In the genomic region with DNA sequence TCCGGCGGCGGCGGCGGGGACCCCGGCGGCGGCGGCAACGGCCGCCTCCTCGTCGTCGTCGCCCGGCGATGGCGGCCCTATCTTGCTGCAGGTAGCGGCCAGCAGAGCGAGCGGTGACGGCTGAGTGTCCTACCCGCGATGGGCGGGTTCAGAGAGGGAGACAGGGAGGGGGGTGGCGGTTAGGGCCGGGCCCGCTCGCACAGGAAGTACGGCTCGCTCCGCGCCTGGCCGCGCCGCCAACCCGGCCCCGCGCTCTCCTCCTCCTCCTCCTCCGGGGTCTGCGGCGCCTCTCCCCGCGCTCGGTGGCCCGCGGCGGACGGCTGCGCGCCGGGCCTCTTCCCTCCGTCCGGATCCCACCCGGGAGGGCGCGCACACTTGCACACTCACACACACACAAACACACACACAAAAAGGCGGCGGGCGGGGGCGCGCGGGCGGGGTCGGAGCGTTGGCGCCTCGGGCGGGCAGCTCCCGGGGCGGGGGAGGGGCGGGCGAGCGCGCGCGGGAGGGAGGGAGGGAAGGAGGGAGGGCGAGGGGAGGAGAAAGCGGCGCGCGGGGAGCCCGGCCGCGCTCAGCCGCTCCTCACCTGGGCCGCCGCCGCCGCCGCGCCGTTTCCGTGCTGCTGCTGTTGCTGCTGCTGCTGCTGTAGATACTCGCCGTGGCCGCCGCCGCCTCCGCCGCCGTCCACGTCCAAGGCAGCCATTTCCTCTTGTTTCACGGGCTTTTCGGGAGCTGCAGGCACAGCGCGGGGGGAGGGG, we compare ENCODE assay signal across 8 mouse cellular contexts. TPM values are rescaled to one million over a fixed set of nuclear protein-coding genes. Genes with fewer than 3 reads are reported as not detected.
DNase-seq lines count a peak whose midpoint lies in the region; ATAC-seq and TF ChIP-seq lines count a peak whose summit lies in the region.

No protein-coding gene starts in this region.

- peak; percentile 88 for TF ChIP-seq POLR2A in bone marrow, adult 2 months (IDR thresholded peaks at IDR 0.05; ENCODE audit: borderline replicate concordance, control insufficient read depth, low read depth, low read length)

- no peaks in the 10 kb centered on the region for H3K27me3 ChIP-seq in embryonic facial prominence, embryonic 14.5 days (replicated peaks; ENCODE audit: control insufficient read depth, insufficient read depth, low read length)
- H3K27me3 ChIP-seq in kidney, embryonic 14.5 days (ENCODE audit: control insufficient read depth, insufficient read depth, low read length) = no peaks in the 10 kb centered on the region
- H3K27me3 ChIP-seq in limb, embryonic 15.5 days = no peaks in the 10 kb centered on the region

- peaks cover 3% of the 10 kb centered on the region; the same call in 1 of the 2 replicates for H3K4me1 ChIP-seq in bone marrow, adult 2 months (ENCODE audit: control insufficient read depth, insufficient read depth, low read length)
- peaks cover 19% of the 10 kb centered on the region for H3K4me1 ChIP-seq in embryonic facial prominence, embryonic 14.5 days (ENCODE audit: control insufficient read depth, insufficient read depth, low read length)
- H3K4me1 ChIP-seq in kidney, embryonic 14.5 days (ENCODE audit: control insufficient read depth, insufficient read depth, low read length) = peaks cover 8% of the 10 kb centered on the region
- H3K4me1 ChIP-seq in limb, embryonic 15.5 days = peaks cover 14% of the 10 kb centered on the region

- peaks cover 12% of the 10 kb centered on the region; the same call in 1 of the 2 replicates for H3K36me3 ChIP-seq in embryonic facial prominence, embryonic 14.5 days (ENCODE audit: control insufficient read depth, insufficient read depth, low read length)
- H3K36me3 ChIP-seq in kidney, embryonic 14.5 days (ENCODE audit: control insufficient read depth, insufficient read depth, low read length) = no peaks in the 10 kb centered on the region
- no peaks in the 10 kb centered on the region for H3K36me3 ChIP-seq in limb, embryonic 15.5 days

- H3K27ac ChIP-seq in bone marrow, adult 2 months (ENCODE audit: control insufficient read depth, insufficient read depth, low read depth, low read length, poor library complexity) = peak overlapping the region; percentile 99
- peak overlapping the region; percentile 100 for H3K27ac ChIP-seq in embryonic facial prominence, embryonic 14.5 days (replicated peaks; ENCODE audit: low read depth, low read length)
- peak overlapping the region; percentile 100 for H3K27ac ChIP-seq in kidney, embryonic 14.5 days (ENCODE audit: low read depth, low read length)
- peak overlapping the region; percentile 100 for H3K27ac ChIP-seq in limb, embryonic 15.5 days

- under 1% methylated on average over 65 of the region's 107 CpGs for WGBS in bone marrow, adult 2 months
- no CpG with 5 or more reads among the region's 107 CpGs for WGBS in embryonic facial prominence, embryonic 14.5 days
- WGBS in kidney, embryonic 14.5 days = 0% methylated on average over 39 of the region's 107 CpGs
- 0% methylated on average over 25 of the region's 107 CpGs for WGBS in limb, embryonic 15.5 days

- no peaks in the 10 kb centered on the region for H3K9me3 ChIP-seq in embryonic facial prominence, embryonic 14.5 days (ENCODE audit: control insufficient read depth, low read length)
- H3K9me3 ChIP-seq in kidney, embryonic 14.5 days (ENCODE audit: control insufficient read depth, low read length) = no peaks in the 10 kb centered on the region
- no peaks in the 10 kb centered on the region for H3K9me3 ChIP-seq in limb, embryonic 15.5 days

- TF ChIP-seq CTCF in bone marrow, adult 2 months (IDR thresholded peaks at IDR 0.05; ENCODE audit: control insufficient read depth, insufficient read depth, low read length) = no peak

- DNase-seq in A20 (ENCODE audit: low read depth, low spot score) = peak; percentile 95
- DNase-seq in embryonic facial prominence, embryonic 14.5 days (ENCODE audit: low spot score) = peak; percentile 94
- peak; percentile 92 to 93 for DNase-seq in heart, adult 9 months (ENCODE audit: low spot score in 2 of 2)
- DNase-seq in monocyte, adult 2 months (ENCODE audit: low read depth in 1 of 2, low spot score in 2 of 2) = peak; percentile 64 to 80
- DNase-seq in spleen, postnatal 14 days (ENCODE audit: low spot score in 2 of 2) = peak; percentile 79 to 82

- H3K9ac ChIP-seq in embryonic facial prominence, embryonic 14.5 days (ENCODE audit: low read depth, low read length) = peak overlapping the region; percentile 100
- peak overlapping the region; percentile 99 for H3K9ac ChIP-seq in kidney, embryonic 14.5 days (ENCODE audit: low read depth, low read length)
- peak overlapping the region; percentile 100 for H3K9ac ChIP-seq in limb, embryonic 15.5 days

- H3K4me2 ChIP-seq in embryonic facial prominence, embryonic 14.5 days (ENCODE audit: low read depth, low read length) = peak overlapping the region; percentile 81
- H3K4me2 ChIP-seq in kidney, embryonic 14.5 days (replicated peaks; ENCODE audit: low read depth, low read length) = peak overlapping the region; percentile 79
- peak overlapping the region; percentile 47; the same call in 1 of the 2 replicates for H3K4me2 ChIP-seq in limb, embryonic 15.5 days

- ATAC-seq in embryonic facial prominence, embryonic 14.5 days (ENCODE audit: low read depth) = peak; percentile 82
- peak; percentile 90 for ATAC-seq in kidney, embryonic 14.5 days (ENCODE audit: low FRiP score, low TSS enrichment)
- peak; percentile 78 for ATAC-seq in limb, embryonic 15.5 days (ENCODE audit: insufficient number of reproducible peaks, low FRiP score, low TSS enrichment, low read depth)

- peak overlapping the region; percentile 97 for H3K4me3 ChIP-seq in bone marrow, adult 2 months (replicated peaks; ENCODE audit: control insufficient read depth, low read depth, low read length)
- H3K4me3 ChIP-seq in embryonic facial prominence, embryonic 14.5 days (ENCODE audit: low read depth, low read length) = peak overlapping the region; percentile 99
- peak overlapping the region; percentile 87 for H3K4me3 ChIP-seq in kidney, embryonic 14.5 days (ENCODE audit: low read length)
- peak overlapping the region; percentile 98 for H3K4me3 ChIP-seq in limb, embryonic 15.5 days

RNA-seq across cellular contexts. Expression of a gene that starts 1.2 kb away (rescaled TPM):
- polyA plus RNA-seq in bone marrow, adult 2 months (2011; ENCODE audit: insufficient read depth, insufficient read length, low replicate concordance, missing spikeins) = 34.0 and 40.0 TPM in 2 replicates
- polyA plus RNA-seq in embryonic facial prominence, embryonic 14.5 days (2014; fragmentation: Nextera tagmentation; extraction: Ambion mirVana) = 68.8 and 69.2 TPM in 2 replicates
- 48.5 and 76.0 TPM in 2 replicates for polyA plus RNA-seq in kidney, embryonic 14.5 days (2014; fragmentation: Nextera tagmentation; extraction: Ambion mirVana)
- 52.4 and 60.3 TPM in 2 replicates for polyA plus RNA-seq in limb, embryonic 15.5 days (2015; fragmentation: Nextera tagmentation; extraction: Ambion mirVana)

RNA-seq across cellular contexts. Expression of a gene that starts 7.4 kb away (rescaled TPM):
- polyA plus RNA-seq in bone marrow, adult 2 months (2011; ENCODE audit: insufficient read depth, insufficient read length, low replicate concordance, missing spikeins) = not detected in 2 replicates
- polyA plus RNA-seq in embryonic facial prominence, embryonic 14.5 days (2014; fragmentation: Nextera tagmentation; extraction: Ambion mirVana) = not detected in 2 replicates
- not detected in 2 replicates for polyA plus RNA-seq in kidney, embryonic 14.5 days (2014; fragmentation: Nextera tagmentation; extraction: Ambion mirVana)
- not detected in 2 replicates for polyA plus RNA-seq in limb, embryonic 15.5 days (2015; fragmentation: Nextera tagmentation; extraction: Ambion mirVana)

Comparison
In these comparisons a context has a peak if more than half of its experiments do, and no peak if none do; other contexts are left out.
1. Peak in every context shown above with its lines: DNase-seq, ATAC-seq, H3K4me3 ChIP-seq and H3K27ac ChIP-seq.